ENCODE assay signal across 23 mouse cellular contexts in the genomic region with DNA sequence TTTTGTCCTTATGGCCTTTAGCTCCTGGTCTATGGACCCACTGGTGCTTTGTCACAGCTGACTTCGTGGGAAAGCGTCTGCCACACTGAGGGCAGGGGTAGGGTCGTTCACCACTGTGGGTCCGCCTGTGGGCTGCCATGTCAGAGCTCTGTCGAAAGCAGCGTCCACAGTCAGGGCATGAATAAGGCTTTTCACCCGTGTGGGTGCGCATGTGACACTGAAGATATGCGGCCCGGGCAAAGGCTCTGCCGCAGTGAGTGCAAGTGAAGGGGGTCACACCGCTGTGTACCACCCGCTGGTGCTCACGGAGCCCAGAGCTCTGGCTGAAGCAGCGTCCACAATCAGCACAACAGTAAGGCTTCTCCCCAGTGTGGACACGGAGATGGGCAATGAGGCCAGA. TPM values are rescaled to one million over a fixed set of nuclear protein-coding genes. Genes with fewer than 3 reads are reported as not detected.
DNase-seq lines count a peak whose midpoint lies in the region; ATAC-seq and TF ChIP-seq lines count a peak whose summit lies in the region.
"Had no signal": no experiment of that assay in that cellular context is flagged by ENCODE, and none has a peak within 500 bp of the region (broad histone marks: within the 10 kb centered on the region; RNA-seq: fewer than 3 reads in every experiment).

No protein-coding gene starts in this region.

- H3K4me2 ChIP-seq in midbrain, embryonic 11.5 days: no peak overlapping the region
- no peak overlapping the region for H3K4me2 ChIP-seq in midbrain, embryonic 15.5 days
- no peak overlapping the region for H3K4me2 ChIP-seq in stomach, postnatal 0 days (replicated peaks; ENCODE audit: low read depth)

- H3K27ac ChIP-seq in midbrain, embryonic 11.5 days (ENCODE audit: low read depth, low read length): no peak overlapping the region
- no peak overlapping the region for H3K27ac ChIP-seq in midbrain, embryonic 15.5 days
- H3K27ac ChIP-seq in embryonic facial prominence, embryonic 10.5 days (replicated peaks): no peak overlapping the region
- H3K27ac ChIP-seq in stomach, postnatal 0 days (replicated peaks): no peak overlapping the region
- H3K27ac ChIP-seq: embryonic facial prominence, embryonic 13.5 days; forebrain, embryonic 12.5 days; forebrain, embryonic 15.5 days; heart, adult 2 months; heart, embryonic 10.5 days; heart, embryonic 13.5 days; hindbrain, embryonic 12.5 days; hindbrain, embryonic 15.5 days had no signal

- no peaks in the 10 kb centered on the region for H3K27me3 ChIP-seq in midbrain, embryonic 11.5 days (ENCODE audit: control insufficient read depth, insufficient read depth, low read length)
- no peaks in the 10 kb centered on the region for H3K27me3 ChIP-seq in midbrain, embryonic 15.5 days (replicated peaks)
- H3K27me3 ChIP-seq in E14TG2a.4 (ENCODE audit: insufficient read depth, low read length): peaks cover 10% of the 10 kb centered on the region
- H3K27me3 ChIP-seq in embryonic facial prominence, embryonic 10.5 days (replicated peaks; ENCODE audit: low read depth, poor library complexity, severe bottlenecking): no peaks in the 10 kb centered on the region
- H3K27me3 ChIP-seq in stomach, postnatal 0 days (ENCODE audit: control insufficient read depth, insufficient read depth, low read length): no peaks in the 10 kb centered on the region
- H3K27me3 ChIP-seq: embryonic facial prominence, embryonic 13.5 days; forebrain, embryonic 12.5 days; forebrain, embryonic 15.5 days; heart, embryonic 13.5 days; hindbrain, embryonic 12.5 days; hindbrain, embryonic 15.5 days had no signal

- peak; percentile 54 for DNase-seq in cerebellum, adult 9-11 months
- DNase-seq in cerebellum, postnatal 4 days (ENCODE audit: low spot score in 2 of 2): no peak
- peak; percentile 8 for DNase-seq in midbrain, embryonic 11.5 days (ENCODE audit: low spot score, missing footprints)
- no peak for DNase-seq in embryonic facial prominence, embryonic 10.5 days (ENCODE audit: low spot score)
- no peak for DNase-seq in stomach, postnatal 0 days (ENCODE audit: low spot score)
- DNase-seq: adrenal gland, adult 8-10 months; adrenal gland, postnatal 25 days; cerebellum, adult 11-12 months; cerebellum, adult 8-10 months; cerebellum, postnatal 14 days; gastrocnemius, postnatal 25 days; heart, adult 2 months had no signal

- H3K4me1 ChIP-seq in midbrain, embryonic 11.5 days (ENCODE audit: control insufficient read depth, insufficient read depth, low read length): peaks cover 9% of the 10 kb centered on the region
- H3K4me1 ChIP-seq in midbrain, embryonic 15.5 days: peaks cover 15% of the 10 kb centered on the region
- peaks cover 28% of the 10 kb centered on the region for H3K4me1 ChIP-seq in E14TG2a.4 (replicated peaks; ENCODE audit: low read depth, low read length)
- H3K4me1 ChIP-seq in embryonic facial prominence, embryonic 10.5 days: peaks cover 22% of the 10 kb centered on the region
- 0 out of 2 replicates have a peak, but pooled peaks cover 2% of the 10 kb centered on the region for H3K4me1 ChIP-seq in stomach, postnatal 0 days (replicated peaks; ENCODE audit: control insufficient read depth, insufficient read depth)

- H3K9me3 ChIP-seq in midbrain, embryonic 11.5 days (ENCODE audit: control insufficient read depth, low read length): no peaks in the 10 kb centered on the region
- H3K9me3 ChIP-seq in midbrain, embryonic 15.5 days: no peaks in the 10 kb centered on the region
- H3K9me3 ChIP-seq in E14TG2a.4 (ENCODE audit: low read length): no peaks in the 10 kb centered on the region
- H3K9me3 ChIP-seq in embryonic facial prominence, embryonic 10.5 days: no peaks in the 10 kb centered on the region
- no peaks in the 10 kb centered on the region for H3K9me3 ChIP-seq in stomach, postnatal 0 days (ENCODE audit: control insufficient read depth, low read length)
- H3K9me3 ChIP-seq: embryonic facial prominence, embryonic 13.5 days; forebrain, embryonic 12.5 days; forebrain, embryonic 15.5 days; heart, embryonic 10.5 days; heart, embryonic 13.5 days; hindbrain, embryonic 12.5 days; hindbrain, embryonic 15.5 days had no signal

- peaks cover 3% of the 10 kb centered on the region; the same call in 1 of the 2 replicates for H3K36me3 ChIP-seq in midbrain, embryonic 11.5 days (ENCODE audit: control insufficient read depth, insufficient read depth, low read length)
- H3K36me3 ChIP-seq in midbrain, embryonic 15.5 days (replicated peaks): no peaks in the 10 kb centered on the region
- peaks cover 16% of the 10 kb centered on the region for H3K36me3 ChIP-seq in E14TG2a.4 (ENCODE audit: insufficient read depth, low read length)
- H3K36me3 ChIP-seq in embryonic facial prominence, embryonic 10.5 days (replicated peaks): peaks cover 21% of the 10 kb centered on the region
- peaks cover 2% of the 10 kb centered on the region; the same call in 1 of the 2 replicates for H3K36me3 ChIP-seq in stomach, postnatal 0 days (ENCODE audit: control insufficient read depth, insufficient read depth, low read length)
- H3K36me3 ChIP-seq: hindbrain, embryonic 15.5 days had no signal

- TF ChIP-seq EP300 in stomach, postnatal 0 days (optimal IDR thresholded peaks at IDR 0.05): no peak

- WGBS in midbrain, embryonic 11.5 days: 97% methylated on average over 16 of the region's 16 CpGs
- WGBS in midbrain, embryonic 15.5 days: 96% methylated on average over 16 of the region's 16 CpGs
- 96% methylated on average over 16 of the region's 16 CpGs for WGBS in embryonic facial prominence, embryonic 10.5 days
- WGBS in stomach, postnatal 0 days: 97% methylated on average over 16 of the region's 16 CpGs

- TF ChIP-seq CTCF in E14TG2a.4 (conservative IDR thresholded peaks at IDR 0.05; ENCODE audit: low read length): no peak
- no peak for TF ChIP-seq CTCF in stomach, postnatal 0 days (IDR thresholded peaks at IDR 0.05; ENCODE audit: low read depth)

- no peak overlapping the region for H3K9ac ChIP-seq in midbrain, embryonic 11.5 days (ENCODE audit: low read length)
- no peak overlapping the region for H3K9ac ChIP-seq in midbrain, embryonic 15.5 days
- no peak overlapping the region for H3K9ac ChIP-seq in stomach, postnatal 0 days (ENCODE audit: low read length)
- H3K9ac ChIP-seq: embryonic facial prominence, embryonic 13.5 days; forebrain, embryonic 12.5 days; forebrain, embryonic 15.5 days; hindbrain, embryonic 12.5 days; hindbrain, embryonic 15.5 days had no signal

- no peak for ATAC-seq in midbrain, embryonic 11.5 days (ENCODE audit: low FRiP score)
- ATAC-seq in midbrain, embryonic 15.5 days (replicated peaks): no peak
- ATAC-seq in stomach, postnatal 0 days (ENCODE audit: low FRiP score, low TSS enrichment): no peak
- ATAC-seq: activated CD4-positive, CD25-positive, alpha-beta regulatory T cell, adult 4 months; forebrain, embryonic 15.5 days had no signal

- H3K4me3 ChIP-seq in midbrain, embryonic 11.5 days (ENCODE audit: low read depth, low read length): no peak overlapping the region
- no peak overlapping the region for H3K4me3 ChIP-seq in midbrain, embryonic 15.5 days
- peak overlapping the region; percentile 89 for H3K4me3 ChIP-seq in E14TG2a.4 (replicated peaks; ENCODE audit: low read length)
- H3K4me3 ChIP-seq in embryonic facial prominence, embryonic 10.5 days: 0 out of 2 replicates have a peak overlapping the region, but pooled peaks have one; percentile 4
- no peak overlapping the region for H3K4me3 ChIP-seq in stomach, postnatal 0 days (ENCODE audit: low read depth, low read length)
- H3K4me3 ChIP-seq: erythroblast, embryonic 14.5 days; forebrain, embryonic 15.5 days; heart, adult 2 months; hindbrain, embryonic 12.5 days had no signal

RNA-seq across cellular contexts. Expression of a gene that starts 1.9 kb away (rescaled TPM):
- polyA plus RNA-seq in midbrain, embryonic 11.5 days (2014; fragmentation: Nextera tagmentation; extraction: Ambion mirVana): 5.0 and 6.4 TPM in 2 replicates
- polyA plus RNA-seq in midbrain, embryonic 15.5 days (2015; fragmentation: Nextera tagmentation; extraction: Ambion mirVana): 6.3 and 6.6 TPM in 2 replicates
- 4.6 and 5.5 TPM in 2 replicates for polyA plus RNA-seq in embryonic facial prominence, embryonic 10.5 days (2016; fragmentation: Nextera tagmentation; extraction: Ambion mirVana)
- 3.3 and 3.9 TPM in 2 replicates for polyA plus RNA-seq in stomach, postnatal 0 days (2015; fragmentation: Nextera tagmentation; extraction: Ambion mirVana)
- polyA plus RNA-seq: erythroblast, embryonic 14.5 days had no signal

RNA-seq across cellular contexts. Expression of a gene that starts 4.6 kb away (rescaled TPM):
- polyA plus RNA-seq in midbrain, embryonic 11.5 days (2014; fragmentation: Nextera tagmentation; extraction: Ambion mirVana): 6.1 and 6.5 TPM in 2 replicates
- 5.2 and 6.6 TPM in 2 replicates for polyA plus RNA-seq in midbrain, embryonic 15.5 days (2015; fragmentation: Nextera tagmentation; extraction: Ambion mirVana)
- polyA plus RNA-seq in embryonic facial prominence, embryonic 10.5 days (2016; fragmentation: Nextera tagmentation; extraction: Ambion mirVana): 5.1 and 6.4 TPM in 2 replicates
- polyA plus RNA-seq in stomach, postnatal 0 days (2015; fragmentation: Nextera tagmentation; extraction: Ambion mirVana): 3.0 and 3.1 TPM in 2 replicates

RNA-seq across cellular contexts. Expression of a gene that starts 15.1 kb away (rescaled TPM):
- polyA plus RNA-seq in midbrain, embryonic 11.5 days (2014; fragmentation: Nextera tagmentation; extraction: Ambion mirVana): 6.8 and 7.1 TPM in 2 replicates
- polyA plus RNA-seq in midbrain, embryonic 15.5 days (2015; fragmentation: Nextera tagmentation; extraction: Ambion mirVana): 5.7 and 6.4 TPM in 2 replicates
- polyA plus RNA-seq in embryonic facial prominence, embryonic 10.5 days (2016; fragmentation: Nextera tagmentation; extraction: Ambion mirVana): 6.1 and 7.1 TPM in 2 replicates
- 4.0 and 4.3 TPM in 2 replicates for polyA plus RNA-seq in stomach, postnatal 0 days (2015; fragmentation: Nextera tagmentation; extraction: Ambion mirVana)
- polyA plus RNA-seq: erythroblast, embryonic 14.5 days had no signal

RNA-seq across cellular contexts. Expression of a gene that starts 15.7 kb away (rescaled TPM):
- 6.4 and 6.5 TPM in 2 replicates for polyA plus RNA-seq in midbrain, embryonic 11.5 days (2014; fragmentation: Nextera tagmentation; extraction: Ambion mirVana)
- 10.3 and 10.5 TPM in 2 replicates for polyA plus RNA-seq in midbrain, embryonic 15.5 days (2015; fragmentation: Nextera tagmentation; extraction: Ambion mirVana)
- 9.0 and 9.3 TPM in 2 replicates for polyA plus RNA-seq in embryonic facial prominence, embryonic 10.5 days (2016; fragmentation: Nextera tagmentation; extraction: Ambion mirVana)
- polyA plus RNA-seq in stomach, postnatal 0 days (2015; fragmentation: Nextera tagmentation; extraction: Ambion mirVana): 4.9 and 5.4 TPM in 2 replicates

RNA-seq across cellular contexts. Expression of a gene that starts 30.3 kb away (rescaled TPM):
- polyA plus RNA-seq in midbrain, embryonic 11.5 days (2014; fragmentation: Nextera tagmentation; extraction: Ambion mirVana): 32.7 and 34.5 TPM in 2 replicates
- polyA plus RNA-seq in midbrain, embryonic 15.5 days (2015; fragmentation: Nextera tagmentation; extraction: Ambion mirVana): 32.0 and 34.2 TPM in 2 replicates
- 29.0 and 32.5 TPM in 2 replicates for polyA plus RNA-seq in embryonic facial prominence, embryonic 10.5 days (2016; fragmentation: Nextera tagmentation; extraction: Ambion mirVana)
- polyA plus RNA-seq in stomach, postnatal 0 days (2015; fragmentation: Nextera tagmentation; extraction: Ambion mirVana): 15.6 and 17.8 TPM in 2 replicates

Comparison
In these comparisons a context has a peak if more than half of its experiments do, and no peak if none do; other contexts are left out.
1. DNase-seq: peak in cerebellum, adult 9-11 months (single experiment) and midbrain, embryonic 11.5 days (single experiment); none in cerebellum, postnatal 4 days (0 of 2), embryonic facial prominence, embryonic 10.5 days (single experiment) and stomach, postnatal 0 days (single experiment).
2. H3K4me3 ChIP-seq: peak in E14TG2a.4 (single experiment) and embryonic facial prominence, embryonic 10.5 days (single experiment); none in midbrain, embryonic 11.5 days (single experiment), midbrain, embryonic 15.5 days (single experiment) and stomach, postnatal 0 days (single experiment).